Mouse (Mus musculus): Measurements from ENCODE around the gene Nckap1l.

DNA sequence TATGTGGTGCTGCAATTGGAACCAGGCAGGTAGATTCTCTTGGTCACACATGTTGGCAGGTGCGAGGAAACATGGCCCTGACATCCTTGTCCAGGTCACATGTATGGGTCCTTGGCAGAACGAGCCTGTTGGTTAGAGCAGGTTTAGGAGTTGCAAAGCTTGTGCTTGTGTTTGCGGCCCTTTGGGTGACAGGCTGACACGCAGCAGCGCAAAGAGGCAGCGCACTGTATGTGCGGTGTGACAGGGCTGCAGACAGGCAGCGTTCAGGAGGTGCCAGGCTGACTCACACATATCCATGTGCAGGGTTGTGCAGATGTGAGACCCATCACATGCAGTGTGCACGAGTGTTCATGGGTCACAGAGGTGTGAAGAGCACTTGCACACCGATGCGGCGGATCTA is 50.1 kb downstream of the Nckap1l start:
- TF ChIP-seq POLR2A (IDR thresholded peaks at IDR 0.05; ENCODE audit: borderline replicate concordance, extremely low read depth, insufficient read depth, insufficient read length, poor library complexity, severe bottlenecking), result no peak
- no peak for TF ChIP-seq CTCF (IDR thresholded peaks at IDR 0.05; ENCODE audit: borderline replicate concordance, extremely low read depth, insufficient read depth, insufficient read length)

All from brain, embryonic 14.5 days (tissue).